Mouse (Mus musculus): Measurements from ENCODE around the gene Orm2.
A peak's percentile ranks its signal among the peaks of the same experiment; 100 is the strongest.

The Orm2 gene

GRCm38 (mm10) chr4:63377483-63377882, 15.2 kb downstream of the Orm2 start:
- DNase-seq (ENCODE audit: low spot score): no peak

DNA sequence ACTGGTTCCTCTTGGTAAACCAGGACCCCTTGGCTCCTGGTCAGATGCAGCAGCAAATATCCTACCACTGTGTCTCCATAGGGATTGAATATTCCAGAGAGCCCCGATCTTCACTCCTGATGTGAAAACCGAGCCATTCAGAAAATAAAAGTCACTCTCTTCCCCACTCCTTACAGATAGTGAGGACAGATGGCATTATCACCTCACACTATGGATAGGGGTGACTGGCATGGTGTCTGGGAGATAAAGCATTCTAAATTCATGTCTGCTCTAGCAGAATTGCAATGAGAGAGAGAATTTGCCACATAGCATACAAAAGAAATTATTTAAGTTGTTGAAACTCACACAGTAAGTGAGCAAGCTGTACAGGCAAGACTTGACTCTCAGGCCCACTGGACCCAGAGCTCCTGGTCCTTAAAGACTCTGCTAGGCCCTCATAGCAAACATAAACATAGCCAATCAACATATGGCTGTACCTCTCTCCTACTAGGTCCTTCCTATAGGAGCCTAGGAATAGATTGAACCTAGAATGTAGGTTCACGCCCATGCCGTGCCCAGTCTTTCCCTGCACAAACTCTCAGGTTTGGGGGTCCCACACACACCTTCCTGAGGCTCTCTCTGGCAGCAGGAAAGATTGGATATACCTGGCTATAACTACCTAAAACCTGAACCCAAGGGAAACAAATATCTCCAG, 20.6 kb downstream of the Orm2 start:
- DNase-seq (ENCODE audit: low spot score): no peak

GRCm38 (mm10) chr4:63383474-63383873, 21.2 kb downstream of the Orm2 start:
- no peak for DNase-seq (ENCODE audit: low spot score)

DNA sequence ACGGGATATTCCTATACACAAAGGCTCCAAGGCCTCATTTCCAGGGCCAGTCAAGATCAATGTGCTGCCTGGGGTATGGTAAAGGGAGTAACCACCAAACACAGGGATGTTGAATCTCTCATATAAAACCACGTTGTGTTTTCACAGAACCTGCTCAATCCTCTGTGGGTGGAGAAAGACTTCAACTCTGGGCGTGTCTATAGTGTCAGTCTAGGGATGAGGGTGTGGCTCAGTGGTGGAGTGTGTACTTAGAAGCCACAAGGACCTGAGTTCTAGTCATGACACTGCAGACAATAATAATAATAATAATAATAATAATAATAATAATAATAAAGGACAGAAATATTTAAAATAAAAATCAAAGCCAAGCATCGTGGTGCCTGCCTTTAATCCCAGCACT, 22.0 kb downstream of the Orm2 start:
- DNase-seq (ENCODE audit: low spot score): no peak

GRCm38 (mm10) chr4:63385253-63385652, 23.0 kb downstream of the Orm2 start:
- no peak for DNase-seq (ENCODE audit: low spot score)

GRCm38 (mm10) chr4:63385784-63386183, 23.5 kb downstream of the Orm2 start:
- no peak for DNase-seq (ENCODE audit: low spot score)

GRCm38 (mm10) chr4:63388029-63388428, 25.8 kb downstream of the Orm2 start:
- DNase-seq (ENCODE audit: low spot score): no peak

GRCm38 (mm10) chr4:63389121-63389886, 27.1 kb downstream of the Orm2 start:
- DNase-seq (ENCODE audit: low spot score): no peak

- DNase-seq (ENCODE audit: low spot score): no peak
Measured at GRCm38 (mm10) chr4:63389887-63390528, 27.8 kb downstream of the Orm2 start.

DNA sequence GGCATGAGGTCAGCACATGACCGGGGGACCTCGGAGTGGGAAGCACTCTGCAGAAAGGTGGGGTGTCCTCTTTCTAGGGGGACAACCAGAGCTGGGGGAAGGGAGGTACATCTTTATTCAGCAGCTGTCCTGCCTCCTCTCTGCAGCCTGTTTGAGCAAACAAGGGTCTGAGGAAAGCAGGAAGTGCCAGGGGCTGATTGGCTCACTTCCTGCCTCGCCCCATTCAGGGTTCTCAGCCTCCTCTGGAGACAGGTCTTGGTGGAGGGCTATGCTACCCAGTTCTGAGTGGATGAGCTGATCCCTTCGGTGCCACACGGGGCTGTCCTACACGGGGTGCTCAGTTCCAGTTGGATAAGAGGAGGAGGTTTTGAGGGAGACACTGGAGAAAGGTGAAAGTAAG, 29.1 kb downstream of the Orm2 start:
- no peak for DNase-seq (ENCODE audit: low spot score)

DNA sequence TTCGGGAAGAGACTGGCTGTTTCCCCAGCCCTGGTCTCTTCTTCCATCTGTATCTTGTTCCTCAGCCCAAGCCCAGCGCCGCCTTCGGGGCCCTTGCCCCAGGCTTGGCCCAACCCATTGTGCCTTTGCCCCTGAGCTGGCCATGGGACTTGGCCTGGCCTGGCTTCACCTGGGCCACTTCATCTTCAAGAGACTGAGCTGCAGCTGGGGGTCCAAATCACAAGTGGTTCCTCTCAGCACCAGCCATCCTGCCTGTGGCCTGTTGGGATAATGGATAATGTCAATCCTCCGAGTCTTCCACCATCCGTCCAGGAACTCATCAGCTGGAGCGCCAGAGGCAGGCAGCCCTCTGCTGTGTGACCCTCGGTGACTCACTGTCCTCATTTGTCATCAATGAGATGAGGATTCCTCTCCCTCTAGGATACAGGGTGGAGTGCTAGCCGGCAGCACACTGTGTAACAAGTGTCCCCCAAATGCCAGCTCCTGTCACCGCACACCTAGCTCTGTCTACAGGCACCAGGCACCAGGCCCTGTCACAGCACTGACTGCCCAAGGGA, 35.8 kb downstream of the Orm2 start:
- DNase-seq (ENCODE audit: low spot score): no peak

DNA sequence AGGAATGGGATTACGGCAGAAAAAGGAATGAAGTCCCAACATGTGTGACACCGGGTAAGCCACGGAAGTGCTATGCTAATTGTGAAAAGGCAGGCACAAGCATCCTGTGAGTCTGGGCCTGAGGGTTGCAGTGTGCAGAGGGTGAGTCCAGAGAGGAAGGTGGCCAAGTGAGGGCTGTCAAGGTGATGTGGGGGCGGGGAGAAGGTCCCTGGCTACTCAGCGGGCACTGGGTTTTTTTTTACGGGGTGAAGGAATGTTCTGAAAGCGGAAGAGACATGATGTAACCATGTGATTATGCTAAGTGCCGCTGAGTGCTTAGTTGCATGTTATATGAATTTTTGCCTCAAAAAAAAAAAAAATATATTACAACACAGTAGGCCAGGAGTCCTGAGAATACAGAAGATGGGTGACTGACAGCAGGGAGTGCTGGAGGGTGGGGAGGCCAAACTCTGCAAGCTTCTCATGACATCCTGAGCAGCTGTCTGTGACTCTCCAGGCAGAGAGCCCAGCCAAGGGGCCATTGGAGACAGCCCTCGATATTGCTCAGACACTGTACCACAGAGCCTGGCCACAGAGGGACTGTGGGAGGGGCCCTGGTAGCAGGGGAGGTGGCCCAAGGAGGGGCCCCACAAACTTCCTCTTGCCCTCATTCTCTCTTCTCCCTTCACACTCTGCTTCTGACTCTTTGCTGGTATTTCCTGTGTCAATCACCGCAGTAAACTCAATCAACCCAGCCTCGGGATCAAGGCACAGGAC, 36.8 kb downstream of the Orm2 start:
- no peak for DNase-seq (ENCODE audit: low spot score)

DNA sequence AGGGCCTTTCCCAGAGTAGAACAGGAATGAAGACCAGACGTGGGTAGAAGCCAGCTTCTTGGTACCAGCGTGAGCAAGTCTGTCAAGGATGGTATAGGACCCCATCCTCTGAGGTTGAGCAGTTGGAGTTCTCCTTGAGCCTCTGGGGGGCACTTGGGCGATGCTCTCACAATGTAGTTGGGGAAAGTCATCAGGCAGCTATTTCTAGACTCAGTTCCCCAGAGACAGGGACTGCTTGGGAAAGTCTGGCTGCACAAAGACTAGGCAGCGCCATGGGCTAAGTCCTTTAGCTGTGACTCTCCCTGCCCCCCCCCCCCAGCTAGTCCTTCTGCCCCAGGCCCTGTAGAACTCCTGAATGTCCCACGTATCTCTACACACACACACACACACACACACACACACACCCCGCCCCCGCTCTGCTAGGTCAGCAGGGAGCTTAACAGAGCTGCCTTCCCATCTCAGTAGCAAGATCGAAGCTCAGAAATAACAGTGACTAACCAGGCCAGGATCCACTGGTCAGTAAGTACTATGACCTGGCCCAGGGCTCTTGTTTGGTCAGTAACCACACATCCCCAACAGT, 37.5 kb downstream of the Orm2 start:
- no peak for DNase-seq (ENCODE audit: low spot score)

DNA sequence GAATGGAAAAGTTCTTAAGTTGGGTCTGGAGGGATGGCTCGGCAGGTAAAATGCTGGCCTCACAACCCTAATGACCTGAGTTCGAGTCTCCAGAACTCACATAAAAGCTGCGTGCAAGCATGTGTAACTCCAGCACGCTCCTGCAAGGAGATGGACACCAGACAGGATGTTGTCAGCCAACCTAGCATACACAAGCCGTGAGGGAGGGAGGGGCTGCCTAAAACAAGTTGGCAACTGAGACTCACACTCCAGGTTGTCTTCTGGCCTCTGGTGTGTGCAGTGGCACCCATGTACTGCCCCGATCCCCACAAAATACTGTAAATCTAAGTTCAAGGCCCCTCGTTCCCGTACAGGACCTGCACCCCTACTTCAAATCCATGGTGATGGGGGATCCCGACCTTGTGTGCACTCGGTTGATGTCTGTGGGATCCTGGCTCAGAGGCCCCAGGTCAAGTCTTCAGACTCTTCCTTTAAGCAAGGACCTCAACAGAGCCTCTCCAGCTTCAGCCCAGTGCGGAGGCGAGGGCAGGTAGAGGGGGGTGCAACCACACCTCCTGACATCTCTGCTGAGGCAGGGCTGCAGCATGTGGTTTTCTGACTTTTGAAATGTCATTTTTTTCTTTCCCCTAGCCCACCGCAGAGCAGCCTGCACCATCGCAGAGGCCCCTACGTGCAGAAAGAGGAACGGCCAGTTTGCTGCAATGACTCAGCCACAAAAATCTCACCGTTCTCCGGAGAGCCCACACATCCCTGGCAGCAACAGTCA, 38.5 kb downstream of the Orm2 start:
- DNase-seq (ENCODE audit: low spot score): no peak

- DNase-seq (ENCODE audit: low spot score): no peak
Measured at GRCm38 (mm10) chr4:63401620-63402019, 39.4 kb downstream of the Orm2 start.

GRCm38 (mm10) chr4:63402056-63402455, 39.8 kb downstream of the Orm2 start:
- no peak for DNase-seq (ENCODE audit: low spot score)

DNA sequence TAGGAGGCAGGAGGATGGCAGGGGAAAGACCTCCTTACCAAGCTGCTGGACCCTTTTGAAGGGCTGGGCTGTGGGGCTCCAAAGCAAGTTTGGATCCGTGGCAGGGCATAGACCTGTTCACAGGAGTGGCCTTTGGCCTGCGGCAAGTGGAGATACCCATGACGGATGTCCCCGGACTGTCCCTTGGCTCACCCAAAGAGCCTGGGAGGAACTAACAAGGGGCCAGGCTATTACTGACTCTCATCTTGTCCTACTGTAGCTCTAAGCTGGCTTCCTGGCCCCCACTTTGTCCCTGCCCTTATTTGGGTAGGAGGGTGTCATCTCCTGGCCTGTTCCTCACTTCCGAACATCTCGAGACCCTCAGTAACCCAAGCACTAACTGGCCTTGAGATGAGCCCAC, 40.3 kb downstream of the Orm2 start:
- DNase-seq (ENCODE audit: low spot score): no peak

DNA sequence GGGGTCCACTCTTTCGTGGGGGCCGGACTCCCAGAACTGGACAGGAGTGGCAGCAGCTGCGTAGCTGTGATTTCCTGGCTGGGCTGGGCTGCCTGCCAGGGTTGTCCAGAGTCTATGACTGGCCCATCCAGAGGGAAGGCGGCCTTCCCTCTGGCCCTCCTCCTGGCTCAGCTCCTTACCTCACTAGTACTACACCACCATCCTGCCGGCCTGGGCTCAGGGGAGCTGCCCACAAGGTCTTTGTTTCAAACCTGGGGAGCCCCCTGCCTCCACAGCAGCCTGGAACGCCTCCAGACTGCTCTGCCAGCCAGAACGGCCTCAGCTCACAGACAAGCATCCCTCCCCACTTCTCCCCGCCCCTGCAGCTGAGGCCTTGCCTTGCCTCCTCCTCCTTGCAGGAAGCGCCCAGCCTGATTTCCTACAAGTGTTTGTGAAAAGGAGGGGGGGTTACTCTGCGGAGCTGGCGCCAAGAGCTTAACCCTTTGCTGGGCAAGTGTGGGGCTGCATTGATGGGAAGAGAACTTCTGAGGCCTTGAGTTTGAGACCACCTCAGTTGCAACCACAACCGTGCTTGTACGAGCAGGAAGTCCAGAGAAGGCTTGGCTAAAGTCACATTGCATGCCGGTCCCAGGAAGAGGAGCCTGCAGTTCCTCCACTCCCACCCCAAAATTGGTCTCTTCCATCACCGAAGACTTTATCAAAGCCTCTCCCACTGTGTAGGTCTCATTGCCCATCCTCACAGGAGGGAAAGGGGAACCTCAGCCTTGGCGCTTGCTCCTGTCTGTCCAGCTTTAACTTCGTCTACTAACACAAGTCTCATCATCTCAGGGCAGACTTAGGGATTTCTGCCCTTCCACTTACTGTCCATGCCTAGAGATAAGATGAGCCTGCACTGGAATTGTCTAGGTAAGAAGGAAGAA, 41.1 kb downstream of the Orm2 start, which contains the start of gene Akna:
Gene Akna (minus strand): TSS at position 315 of the 920 bp plus-strand sequence.
- peak; percentile 86 for DNase-seq (ENCODE audit: low spot score)

GRCm38 (mm10) chr4:63404205-63404604, 42.0 kb downstream of the Orm2 start:
- DNase-seq (ENCODE audit: low spot score): no peak

DNA sequence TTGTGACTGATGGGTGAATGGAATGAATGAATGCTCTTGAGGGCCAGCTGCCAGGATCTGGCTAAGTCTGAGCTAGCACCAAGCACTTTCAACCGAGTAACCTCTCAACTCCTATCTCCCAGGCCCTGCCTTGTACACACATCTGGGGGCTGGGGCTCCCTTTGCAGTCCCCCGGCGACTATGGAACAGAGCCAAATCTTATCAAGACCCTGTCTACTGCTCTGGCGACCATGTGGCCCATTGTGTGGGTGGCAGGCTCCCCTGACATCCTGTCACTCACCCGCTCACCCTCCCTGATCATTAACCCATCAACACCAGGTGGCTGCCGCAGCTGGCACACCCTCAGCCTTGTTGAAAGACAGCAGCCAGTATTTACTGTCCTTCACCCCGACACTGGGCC, 42.8 kb downstream of the Orm2 start:
- no peak for DNase-seq (ENCODE audit: low spot score)
